Mouse (Mus musculus) heart, embryonic 14.5 days (tissue): ENCODE measurements at regions not wholly inside any gene's neighbourhood (a gene's known extent, or its start where the extent isn't known, plus 50 kb on each side); places are given as distances from the start of the nearest gene placed in this dataset.

Source experiments
- ATAC-seq: fragments of 200-750 bp; cut with Nextera tagmentation; 2 replicates; pipeline ENCODE4 v1.8.0; 2017; ENCODE audit warnings: low read depth, moderate TSS enrichment; ENCODE audit not compliant: insufficient number of reproducible peaks, insufficient read depth, low FRiP score
- H3K27ac ChIP-seq, 2 experiments: fragments of 200-500 bp in 1 of 2; fragments of 300-500 bp in 1 of 2; sonication (generic) in 1 of 2; replicated peaks in 1 of 2; 2 replicates each; pipeline ENCODE4 v1.5.1; 2012 to 2014; ENCODE audit warnings: low read depth in 2 of 2, low read length in 2 of 2, control low read depth in 1 of 2, mild to moderate bottlenecking in 1 of 2, mixed read lengths in 1 of 2; ENCODE audit not compliant: control insufficient read depth in 1 of 2, insufficient read depth in 1 of 2
- H3K27me3 ChIP-seq: fragments of 300-500 bp; sonication (generic); 2 replicates; pipeline ENCODE4 v1.6.1; 2014; ENCODE audit warnings: mild to moderate bottlenecking, low read length, control low read depth; ENCODE audit not compliant: control insufficient read depth, insufficient read depth
- H3K36me3 ChIP-seq: fragments of 300-500 bp; sonication (generic); 2 replicates; pipeline ENCODE4 v1.6.1; 2014; ENCODE audit warnings: mild to moderate bottlenecking, control low read depth, low read length, mixed read lengths; ENCODE audit not compliant: control insufficient read depth, insufficient read depth
- H3K4me1 ChIP-seq, 2 experiments: fragments of 200-500 bp in 1 of 2; fragments of 300-500 bp in 1 of 2; sonication (generic) in 1 of 2; 2 replicates each; pipeline ENCODE4 v1.6.1; 2012 to 2014; ENCODE audit warnings: low read length in 2 of 2, control low read depth in 1 of 2, mixed read lengths in 1 of 2; ENCODE audit not compliant: control insufficient read depth in 2 of 2, insufficient read depth in 2 of 2
- H3K4me2 ChIP-seq: fragments of 300-500 bp; sonication (generic); 2 replicates; pipeline ENCODE4 v1.6.1; 2014; ENCODE audit warnings: mild to moderate bottlenecking, low read length
- H3K4me3 ChIP-seq, 2 experiments: fragments of 200-500 bp in 1 of 2; fragments of 300-500 bp in 1 of 2; sonication (generic) in 1 of 2; 2 replicates each; pipeline ENCODE4 v1.5.1; 2012 to 2014; ENCODE audit warnings: low read length in 2 of 2, mild to moderate bottlenecking in 2 of 2, control low read depth in 1 of 2, low read depth in 1 of 2, moderate library complexity in 1 of 2; ENCODE audit not compliant: control insufficient read depth in 1 of 2, insufficient read depth in 1 of 2
- H3K9ac ChIP-seq: fragments of 300-500 bp; sonication (generic); 2 replicates; pipeline ENCODE4 v1.6.1; 2014; ENCODE audit warnings: mild to moderate bottlenecking, low read length
- H3K9me3 ChIP-seq: fragments of 300-500 bp; sonication (generic); 2 replicates; pipeline ENCODE4 v1.6.1; 2016; ENCODE audit warnings: low read length, control low read depth; ENCODE audit not compliant: control insufficient read depth
- WGBS: fragments of 180-500 bp; shearing (Covaris S2); extraction: QIAGEN DNeasy Blood & Tissue Kit; methylation state at CpG from one replicate; pipeline ENCODE4 v1.1.7; 2014; 5-methylcytosine and 5-hydroxymethylcytosine counted together

GRCm38 (mm10) chr8:54014096-54014495, 63.3 kb upstream of the Vegfc start:
- Histone ChIP-seq H3K27ac (no peak overlapping the region), H3K27me3 (no peaks in the 10 kb centered on the region)
- 47% methylated on average over 3 of the region's 3 CpGs for WGBS

GRCm38 (mm10) chr8:54018535-54019165, 58.8 kb upstream of the Vegfc start:
- H3K9ac ChIP-seq, result no peak overlapping the region

More at GRCm38 (mm10) chr8:54014096-54014495, 63.3 kb upstream of the Vegfc start:
- H3K4me3 ChIP-seq, result no peak overlapping the region
- no peaks in the 10 kb centered on the region for H3K9me3 ChIP-seq
- no peak overlapping the region for H3K4me2 ChIP-seq
- no peak for ATAC-seq
- H3K36me3 ChIP-seq, result no peaks in the 10 kb centered on the region
- H3K4me1 ChIP-seq, result no peaks in the 10 kb centered on the region
- no peak overlapping the region for H3K9ac ChIP-seq

More at GRCm38 (mm10) chr8:54018535-54019165, 58.8 kb upstream of the Vegfc start:
- WGBS, result 73% methylated on average over 3 of the region's 3 CpGs
- no peak overlapping the region for H3K4me2 ChIP-seq
- H3K4me1 ChIP-seq, result no peaks in the 10 kb centered on the region
- H3K36me3 ChIP-seq, result no peaks in the 10 kb centered on the region
- H3K27ac ChIP-seq, result no peak overlapping the region
- ATAC-seq, result no peak
- no peak overlapping the region for H3K4me3 ChIP-seq
- no peaks in the 10 kb centered on the region for H3K9me3 ChIP-seq
- H3K27me3 ChIP-seq, result no peaks in the 10 kb centered on the region
